In genomic region chr3:83784726-83785125, GRCm38 (mm10) we compare ENCODE assay signal across 23 mouse cellular contexts. TPM values are rescaled to one million over a fixed set of nuclear protein-coding genes. Genes with fewer than 3 reads are reported as not detected.
DNase-seq lines count a peak whose midpoint lies in the region; ATAC-seq lines count a peak whose summit lies in the region.
"Had no signal": no experiment of that assay in that cellular context is flagged by ENCODE, and none has a peak within 500 bp of the region (broad histone marks: within the 10 kb centered on the region; RNA-seq: fewer than 3 reads in every experiment).

No protein-coding gene starts in this region.

- peak; percentile 40 for DNase-seq in hindbrain, embryonic 10.5 days (ENCODE audit: low spot score)
- DNase-seq in midbrain, embryonic 11.5 days (ENCODE audit: low spot score, missing footprints), result peak; percentile 81
- no peak for DNase-seq in left cerebral cortex, adult 11 months (ENCODE audit: low spot score)
- DNase-seq in T-cell, adult 2 months (ENCODE audit: low spot score), result no peak
- DNase-seq: adrenal gland, postnatal 36 days; B cell, adult 2 months; cerebellum, adult 11-12 months; cerebellum, postnatal 14 days; gastrocnemius, postnatal 36 days; kidney, adult 9 months; layer of hippocampus, postnatal 36 days; liver, embryonic 13.5 days; lung, postnatal 10 days; thymus, postnatal 36 days had no signal

- no peak overlapping the region for H3K4me2 ChIP-seq in hindbrain, embryonic 13.5 days
- H3K4me2 ChIP-seq in midbrain, embryonic 11.5 days, result no peak overlapping the region
- no peak overlapping the region for H3K4me2 ChIP-seq in midbrain, embryonic 13.5 days (replicated peaks)
- H3K4me2 ChIP-seq in embryonic facial prominence, embryonic 12.5 days (replicated peaks), result peak overlapping the region; percentile 21
- peak overlapping the region; percentile 44 for H3K4me2 ChIP-seq in limb, embryonic 12.5 days
- H3K4me2 ChIP-seq: hindbrain, embryonic 14.5 days; liver, embryonic 13.5 days had no signal

- H3K4me3 ChIP-seq in hindbrain, embryonic 10.5 days, result no peak overlapping the region
- no peak overlapping the region for H3K4me3 ChIP-seq in hindbrain, embryonic 13.5 days
- no peak overlapping the region for H3K4me3 ChIP-seq in midbrain, embryonic 11.5 days (ENCODE audit: low read depth, low read length)
- H3K4me3 ChIP-seq in midbrain, embryonic 13.5 days (replicated peaks), result no peak overlapping the region
- no peak overlapping the region for H3K4me3 ChIP-seq in embryonic facial prominence, embryonic 12.5 days
- H3K4me3 ChIP-seq in limb, embryonic 12.5 days (replicated peaks), result no peak overlapping the region
- H3K4me3 ChIP-seq: layer of hippocampus, adult 2 months; liver, embryonic 13.5 days; neural tube, embryonic 12.5 days had no signal

- H3K9me3 ChIP-seq in hindbrain, embryonic 10.5 days, result peaks cover 8% of the 10 kb centered on the region; the same call in 1 of the 2 replicates
- no peaks in the 10 kb centered on the region for H3K9me3 ChIP-seq in hindbrain, embryonic 13.5 days
- no peaks in the 10 kb centered on the region; the same call in 1 of the 2 replicates for H3K9me3 ChIP-seq in midbrain, embryonic 11.5 days (ENCODE audit: control insufficient read depth, low read length)
- 0 out of 2 replicates have a peak, but pooled peaks cover 3% of the 10 kb centered on the region for H3K9me3 ChIP-seq in midbrain, embryonic 13.5 days
- no peaks in the 10 kb centered on the region for H3K9me3 ChIP-seq in embryonic facial prominence, embryonic 12.5 days
- H3K9me3 ChIP-seq in limb, embryonic 12.5 days, result no peaks in the 10 kb centered on the region
- H3K9me3 ChIP-seq: liver, embryonic 13.5 days had no signal

- no peak for ATAC-seq in hindbrain, embryonic 13.5 days (ENCODE audit: low FRiP score)
- 0 out of 2 replicates have a peak, but pooled peaks have one; percentile 13 for ATAC-seq in midbrain, embryonic 11.5 days (ENCODE audit: low FRiP score)
- ATAC-seq in midbrain, embryonic 13.5 days, result no peak
- ATAC-seq in embryonic facial prominence, embryonic 12.5 days (ENCODE audit: insufficient number of reproducible peaks, insufficient read depth, low FRiP score, low TSS enrichment), result peak; percentile 28; the same call in 1 of the 2 replicates
- 0 out of 2 replicates have a peak, but pooled peaks have one; percentile 7 for ATAC-seq in limb, embryonic 12.5 days (ENCODE audit: insufficient number of reproducible peaks, insufficient read depth, low FRiP score, low TSS enrichment, low read depth)
- ATAC-seq: forebrain, embryonic 14.5 days; midbrain, embryonic 16.5 days had no signal

- 0 out of 2 replicates have a peak, but pooled peaks cover 8% of the 10 kb centered on the region for H3K36me3 ChIP-seq in hindbrain, embryonic 10.5 days
- H3K36me3 ChIP-seq in hindbrain, embryonic 13.5 days, result no peaks in the 10 kb centered on the region
- H3K36me3 ChIP-seq in midbrain, embryonic 11.5 days (ENCODE audit: control insufficient read depth, insufficient read depth, low read length), result no peaks in the 10 kb centered on the region
- H3K36me3 ChIP-seq in midbrain, embryonic 13.5 days, result no peaks in the 10 kb centered on the region
- H3K36me3 ChIP-seq in embryonic facial prominence, embryonic 12.5 days, result no peaks in the 10 kb centered on the region
- H3K36me3 ChIP-seq in limb, embryonic 12.5 days, result no peaks in the 10 kb centered on the region
- H3K36me3 ChIP-seq: liver, embryonic 13.5 days; neural tube, embryonic 12.5 days had no signal

- peak overlapping the region; percentile 74; the same call in 1 of the 2 replicates for H3K27ac ChIP-seq in hindbrain, embryonic 10.5 days
- no peak overlapping the region for H3K27ac ChIP-seq in hindbrain, embryonic 13.5 days
- no peak overlapping the region for H3K27ac ChIP-seq in midbrain, embryonic 11.5 days (ENCODE audit: low read depth, low read length)
- no peak overlapping the region for H3K27ac ChIP-seq in midbrain, embryonic 13.5 days
- H3K27ac ChIP-seq in embryonic facial prominence, embryonic 12.5 days, result peak overlapping the region; percentile 78
- peak overlapping the region; percentile 84 for H3K27ac ChIP-seq in limb, embryonic 12.5 days
- H3K27ac ChIP-seq: hindbrain, embryonic 14.5 days; layer of hippocampus, adult 2 months; liver, embryonic 13.5 days; neural tube, embryonic 12.5 days had no signal

- H3K27me3 ChIP-seq in hindbrain, embryonic 10.5 days (ENCODE audit: insufficient read depth, poor library complexity, severe bottlenecking), result peaks cover 21% of the 10 kb centered on the region
- H3K27me3 ChIP-seq in hindbrain, embryonic 13.5 days, result peaks cover 15% of the 10 kb centered on the region
- H3K27me3 ChIP-seq in midbrain, embryonic 11.5 days (ENCODE audit: control insufficient read depth, insufficient read depth, low read length), result peaks cover 9% of the 10 kb centered on the region
- peaks cover 16% of the 10 kb centered on the region for H3K27me3 ChIP-seq in midbrain, embryonic 13.5 days
- H3K27me3 ChIP-seq in embryonic facial prominence, embryonic 12.5 days, result 0 out of 2 replicates have a peak, but pooled peaks cover 2% of the 10 kb centered on the region
- H3K27me3 ChIP-seq in limb, embryonic 12.5 days, result peaks cover 13% of the 10 kb centered on the region

- H3K9ac ChIP-seq in hindbrain, embryonic 13.5 days, result no peak overlapping the region
- H3K9ac ChIP-seq in midbrain, embryonic 11.5 days (ENCODE audit: low read length), result no peak overlapping the region
- no peak overlapping the region for H3K9ac ChIP-seq in midbrain, embryonic 13.5 days (replicated peaks)
- H3K9ac ChIP-seq in embryonic facial prominence, embryonic 12.5 days, result no peak overlapping the region
- no peak overlapping the region for H3K9ac ChIP-seq in limb, embryonic 12.5 days (replicated peaks)
- H3K9ac ChIP-seq: hindbrain, embryonic 14.5 days; liver, embryonic 13.5 days; neural tube, embryonic 12.5 days had no signal

- H3K4me1 ChIP-seq in hindbrain, embryonic 10.5 days (replicated peaks), result peaks cover 37% of the 10 kb centered on the region
- peaks cover 17% of the 10 kb centered on the region for H3K4me1 ChIP-seq in hindbrain, embryonic 13.5 days (replicated peaks)
- H3K4me1 ChIP-seq in midbrain, embryonic 11.5 days (ENCODE audit: control insufficient read depth, insufficient read depth, low read length), result peaks cover 16% of the 10 kb centered on the region
- peaks cover 17% of the 10 kb centered on the region for H3K4me1 ChIP-seq in midbrain, embryonic 13.5 days (replicated peaks)
- peaks cover 22% of the 10 kb centered on the region for H3K4me1 ChIP-seq in embryonic facial prominence, embryonic 12.5 days
- H3K4me1 ChIP-seq in limb, embryonic 12.5 days (replicated peaks), result peaks cover 52% of the 10 kb centered on the region

- 60% methylated on average over 3 of the region's 3 CpGs for WGBS in hindbrain, embryonic 10.5 days
- WGBS in hindbrain, embryonic 13.5 days, result 74% methylated on average over 3 of the region's 3 CpGs
- WGBS in midbrain, embryonic 11.5 days, result 68% methylated on average over 3 of the region's 3 CpGs
- 62% methylated on average over 3 of the region's 3 CpGs for WGBS in midbrain, embryonic 13.5 days
- 24% methylated on average over 3 of the region's 3 CpGs for WGBS in embryonic facial prominence, embryonic 12.5 days
- WGBS in limb, embryonic 12.5 days, result 14% methylated on average over 3 of the region's 3 CpGs

RNA-seq across cellular contexts. Expression of gene Sfrp2, which starts 18.6 kb away (rescaled TPM):
- 166 and 251 TPM in 2 replicates for polyA plus RNA-seq in hindbrain, embryonic 10.5 days (2016; fragmentation: Nextera tagmentation; extraction: Ambion mirVana)
- 71.1 and 83.7 TPM in 2 replicates for polyA plus RNA-seq in hindbrain, embryonic 13.5 days (2015; fragmentation: Nextera tagmentation; extraction: Ambion mirVana)
- polyA plus RNA-seq in midbrain, embryonic 11.5 days (2014; fragmentation: Nextera tagmentation; extraction: Ambion mirVana), result 88.4 and 96.4 TPM in 2 replicates
- polyA plus RNA-seq in midbrain, embryonic 13.5 days (2015; fragmentation: Nextera tagmentation; extraction: Ambion mirVana), result 35.7 and 41.2 TPM in 2 replicates
- 523 and 527 TPM in 2 replicates for polyA plus RNA-seq in embryonic facial prominence, embryonic 12.5 days (2016; fragmentation: Nextera tagmentation; extraction: Ambion mirVana)
- polyA plus RNA-seq in limb, embryonic 12.5 days (2016; fragmentation: Nextera tagmentation; extraction: Ambion mirVana), result 307 and 308 TPM in 2 replicates

RNA-seq across cellular contexts. Expression of gene Tlr2, which starts 56.8 kb away (rescaled TPM):
- polyA plus RNA-seq in hindbrain, embryonic 10.5 days (2016; fragmentation: Nextera tagmentation; extraction: Ambion mirVana), result 1.1 and 1.6 TPM in 2 replicates
- polyA plus RNA-seq in hindbrain, embryonic 13.5 days (2015; fragmentation: Nextera tagmentation; extraction: Ambion mirVana), result 1.1 and 1.2 TPM in 2 replicates
- 1.7 and 1.8 TPM in 2 replicates for polyA plus RNA-seq in midbrain, embryonic 11.5 days (2014; fragmentation: Nextera tagmentation; extraction: Ambion mirVana)
- 0.63 and 0.79 TPM in 2 replicates for polyA plus RNA-seq in midbrain, embryonic 13.5 days (2015; fragmentation: Nextera tagmentation; extraction: Ambion mirVana)
- polyA plus RNA-seq in embryonic facial prominence, embryonic 12.5 days (2016; fragmentation: Nextera tagmentation; extraction: Ambion mirVana), result 4.2 and 4.6 TPM in 2 replicates
- polyA plus RNA-seq in limb, embryonic 12.5 days (2016; fragmentation: Nextera tagmentation; extraction: Ambion mirVana), result 3.7 and 4.3 TPM in 2 replicates

Comparison
In these comparisons a context has a peak if more than half of its experiments do, and no peak if none do; other contexts are left out.
1. H3K27ac ChIP-seq: peak in hindbrain, embryonic 10.5 days (single experiment), embryonic facial prominence, embryonic 12.5 days (single experiment) and limb, embryonic 12.5 days (single experiment); none in hindbrain, embryonic 13.5 days (single experiment), midbrain, embryonic 11.5 days (single experiment) and midbrain, embryonic 13.5 days (single experiment).
2. ATAC-seq: peak in midbrain, embryonic 11.5 days (single experiment), embryonic facial prominence, embryonic 12.5 days (single experiment) and limb, embryonic 12.5 days (single experiment); none in hindbrain, embryonic 13.5 days (single experiment) and midbrain, embryonic 13.5 days (single experiment).
3. DNase-seq: peak in hindbrain, embryonic 10.5 days (single experiment) and midbrain, embryonic 11.5 days (single experiment); none in left cerebral cortex, adult 11 months (single experiment) and T-cell, adult 2 months (single experiment).
4. H3K4me2 ChIP-seq: peak in embryonic facial prominence, embryonic 12.5 days (single experiment) and limb, embryonic 12.5 days (single experiment); none in hindbrain, embryonic 13.5 days (single experiment), midbrain, embryonic 11.5 days (single experiment) and midbrain, embryonic 13.5 days (single experiment).